ENCODE assay signal across 9 mouse cellular contexts in the genomic region with DNA sequence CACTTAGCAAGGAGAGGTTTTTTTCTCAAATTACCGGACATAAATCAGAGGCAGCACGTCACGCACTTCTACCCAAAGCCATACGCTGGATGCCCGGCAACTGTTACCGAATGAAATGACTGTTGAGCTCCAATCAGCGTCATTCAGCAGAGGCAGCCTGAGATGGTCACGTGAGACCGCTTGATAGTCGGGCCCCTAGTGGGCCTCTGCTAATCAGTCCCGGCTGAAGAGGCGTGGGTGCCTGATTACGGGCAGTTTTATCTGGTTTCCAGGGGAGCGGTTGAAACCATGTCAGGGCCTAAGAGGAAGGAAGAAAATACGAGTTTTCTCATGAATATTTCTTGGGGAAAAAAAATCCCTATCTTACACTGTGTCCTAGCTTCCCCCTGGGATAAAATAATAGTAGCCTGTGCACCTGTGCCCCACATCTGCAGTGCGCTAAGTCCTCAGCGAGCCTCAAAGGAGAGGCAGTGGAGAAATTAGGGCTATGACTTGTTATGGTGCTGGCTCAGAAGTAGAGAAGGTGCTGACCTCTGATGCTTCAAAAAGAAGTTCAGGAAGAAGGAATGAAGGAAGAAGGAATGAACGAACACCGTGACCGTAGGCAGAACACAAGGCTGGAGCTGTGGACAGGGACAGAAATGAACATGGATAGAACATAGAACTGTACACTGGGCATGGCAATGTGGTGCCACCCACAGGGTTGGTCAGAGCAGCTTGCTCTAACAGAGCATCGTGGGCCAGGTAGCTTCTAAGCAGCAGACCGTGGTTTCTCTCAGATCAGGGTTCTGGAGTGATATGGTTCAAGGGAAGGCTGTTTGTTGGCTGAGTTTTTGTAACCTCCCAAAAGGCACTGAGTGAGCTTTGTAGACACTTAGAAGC. TPM values are rescaled to one million over a fixed set of nuclear protein-coding genes. Genes with fewer than 3 reads are reported as not detected.
DNase-seq lines count a peak whose midpoint lies in the region; ATAC-seq lines count a peak whose summit lies in the region.
"Had no signal": no experiment of that assay in that cellular context is flagged by ENCODE, and none has a peak within 500 bp of the region (broad histone marks: within the 10 kb centered on the region; RNA-seq: fewer than 3 reads in every experiment).

No protein-coding gene starts in this region.

- WGBS in hindbrain, embryonic 11.5 days, result 48% methylated on average over 22 of the region's 22 CpGs

- H3K4me1 ChIP-seq in erythroblast, embryonic 14.5 days (ENCODE audit: control insufficient read depth), result peaks cover 22% of the 10 kb centered on the region
- H3K4me1 ChIP-seq in hindbrain, embryonic 11.5 days (replicated peaks; ENCODE audit: control insufficient read depth, insufficient read depth, low read length), result no peaks in the 10 kb centered on the region; the same call in 1 of the 2 replicates

- peak; percentile 6 to 11 for DNase-seq in gastrocnemius, adult 8-10 months (ENCODE audit: low spot score in 2 of 2)
- DNase-seq in gastrocnemius, postnatal 14 days, result no peak
- DNase-seq in MN1 (ENCODE audit: low spot score), result peak; percentile 84
- peak; percentile 57 for DNase-seq in hindbrain, embryonic 11.5 days (ENCODE audit: low spot score)
- no peak for DNase-seq in natural killer cell, adult 2 months (ENCODE audit: low spot score in 2 of 2)

- intact Hi-C loops in gastrocnemius, postnatal 14 days (cut with DNase I; ENCODE audit: low total_unique reads), result no loop called here

- no peaks in the 10 kb centered on the region for H3K27me3 ChIP-seq in erythroblast, embryonic 14.5 days (ENCODE audit: control insufficient read depth)
- no peaks in the 10 kb centered on the region for H3K27me3 ChIP-seq in hindbrain, embryonic 11.5 days (ENCODE audit: control insufficient read depth, insufficient read depth, low read length)

- H3K4me2 ChIP-seq in hindbrain, embryonic 11.5 days (replicated peaks; ENCODE audit: low read depth, low read length), result no peak overlapping the region

- no peak overlapping the region for H3K27ac ChIP-seq in hindbrain, embryonic 11.5 days (ENCODE audit: low read depth, low read length)

- peak; percentile 88 for ATAC-seq in hindbrain, embryonic 11.5 days (ENCODE audit: low FRiP score)
- ATAC-seq in megakaryocyte progenitor cell, adult 5-6 weeks (replicated peaks; ENCODE audit: poor library complexity), result peak; percentile 96
- ATAC-seq in monocyte, adult 5-6 weeks (replicated peaks; ENCODE audit: insufficient number of reproducible peaks, low FRiP score, low TSS enrichment, poor library complexity, severe bottlenecking), result no peak

- no peak overlapping the region for H3K9ac ChIP-seq in hindbrain, embryonic 11.5 days (ENCODE audit: low read depth, low read length)

- H3K36me3 ChIP-seq in erythroblast, embryonic 14.5 days (ENCODE audit: control insufficient read depth), result no peaks in the 10 kb centered on the region
- H3K36me3 ChIP-seq in hindbrain, embryonic 11.5 days (ENCODE audit: control insufficient read depth, insufficient read depth, low read length), result no peaks in the 10 kb centered on the region

- H3K9me3 ChIP-seq in erythroblast, embryonic 14.5 days (ENCODE audit: control insufficient read depth, low read length), result peaks cover 2% of the 10 kb centered on the region; the same call in 1 of the 2 replicates
- H3K9me3 ChIP-seq in hindbrain, embryonic 11.5 days (ENCODE audit: control insufficient read depth, low read length), result no peaks in the 10 kb centered on the region

- peak overlapping the region; percentile 4 for H3K4me3 ChIP-seq in erythroblast, embryonic 14.5 days (replicated peaks)
- H3K4me3 ChIP-seq in hindbrain, embryonic 11.5 days (ENCODE audit: low read depth, low read length), result no peak overlapping the region

RNA-seq across cellular contexts. Expression of a gene that starts 48.7 kb away (rescaled TPM):
- total RNA-seq in gastrocnemius, adult 8-10 months (2022), result not detected
- total RNA-seq in gastrocnemius, postnatal 14 days (2021), result not detected
- polyA plus RNA-seq in erythroblast, embryonic 14.5 days (2012), result not detected in 2 replicates
- polyA plus RNA-seq in hindbrain, embryonic 11.5 days (2014; fragmentation: Nextera tagmentation; extraction: Ambion mirVana), result 0.27 and 0.31 TPM in 2 replicates
- not detected in 2 replicates for total RNA-seq in megakaryocyte progenitor cell, adult 5-6 weeks (2015)
- total RNA-seq in megakaryocyte progenitor cell, adult 5-6 weeks (2017), result not detected in 2 replicates
- not detected in 3 replicates for total RNA-seq in monocyte, adult 5-6 weeks (2017)
- polyA plus RNA-seq: testis, adult 2 months had no signal

RNA-seq across cellular contexts. Expression of a gene that starts 51.3 kb away (rescaled TPM):
- total RNA-seq in gastrocnemius, adult 8-10 months (2022), result 100 to 1,000 TPM; 480 to 576 (median 508) TPM
- total RNA-seq in gastrocnemius, postnatal 14 days (2021), result 100 to 1,000 TPM; 552 to 602 TPM
- 39.3 and 95.9 TPM in 2 replicates for polyA plus RNA-seq in erythroblast, embryonic 14.5 days (2012)
- 451 and 474 TPM in 2 replicates for polyA plus RNA-seq in hindbrain, embryonic 11.5 days (2014; fragmentation: Nextera tagmentation; extraction: Ambion mirVana)
- 126 and 150 TPM in 2 replicates for total RNA-seq in megakaryocyte progenitor cell, adult 5-6 weeks (2015)
- total RNA-seq in megakaryocyte progenitor cell, adult 5-6 weeks (2017), result 304 and 334 TPM in 2 replicates
- total RNA-seq in monocyte, adult 5-6 weeks (2017), result 90.2 to 144 TPM (median 119 TPM) in 3 replicates

Comparison
In these comparisons a context has a peak if more than half of its experiments do, and no peak if none do; other contexts are left out.
1. DNase-seq: peak in gastrocnemius, adult 8-10 months (2 of 2), MN1 (single experiment) and hindbrain, embryonic 11.5 days (single experiment); none in gastrocnemius, postnatal 14 days (single experiment) and natural killer cell, adult 2 months (0 of 2).